Mouse (Mus musculus) midbrain, embryonic 16.5 days (tissue): ENCODE data around the gene Olfr49. TPM values are rescaled to one million over a fixed set of nuclear protein-coding genes. Genes with fewer than 3 reads are reported as not detected.

Experiments
- ATAC-seq: fragments of 200-750 bp; cut with Nextera tagmentation; 2 replicates; pipeline ENCODE4 v1.8.0; 2017; ENCODE audit warnings: moderate TSS enrichment
- H3K27ac ChIP-seq: fragments of 300-500 bp; sonication (generic); 2 replicates; pipeline ENCODE4 v1.5.1; 2014; ENCODE audit warnings: mild to moderate bottlenecking, low read length, mixed read lengths
- H3K27me3 ChIP-seq: fragments of 300-500 bp; sonication (generic); 2 replicates; pipeline ENCODE4 v1.6.1; 2014; ENCODE audit warnings: low read depth, low read length, mixed read lengths; ENCODE audit not compliant: control insufficient read depth, insufficient read depth
- H3K36me3 ChIP-seq: fragments of 300-500 bp; sonication (generic); 2 replicates; pipeline ENCODE4 v1.6.1; 2014; ENCODE audit warnings: mild to moderate bottlenecking, low read length, moderate library complexity, mixed read lengths; ENCODE audit not compliant: control insufficient read depth, insufficient read depth
- H3K4me1 ChIP-seq: fragments of 300-500 bp; sonication (generic); 2 replicates; pipeline ENCODE4 v1.6.1; 2014; ENCODE audit warnings: mild to moderate bottlenecking, low read length, mixed read lengths; ENCODE audit not compliant: control insufficient read depth, insufficient read depth
- H3K4me2 ChIP-seq: fragments of 300-500 bp; sonication (generic); 2 replicates; pipeline ENCODE4 v1.6.1; 2014; ENCODE audit warnings: mild to moderate bottlenecking, low read length, mixed read lengths
- H3K4me3 ChIP-seq: fragments of 300-500 bp; sonication (generic); 2 replicates; pipeline ENCODE4 v1.5.1; 2014; ENCODE audit warnings: low read depth, mild to moderate bottlenecking, low read length, moderate library complexity, mixed read lengths
- H3K9ac ChIP-seq: fragments of 300-500 bp; sonication (generic); 2 replicates; pipeline ENCODE4 v1.6.1; 2014; ENCODE audit warnings: low read depth, low read length, mixed read lengths
- H3K9me3 ChIP-seq: fragments of 300-500 bp; sonication (generic); replicated peaks from 2 replicates; pipeline ENCODE4 v1.6.1; 2014; ENCODE audit warnings: mild to moderate bottlenecking, low read length, mixed read lengths; ENCODE audit not compliant: control insufficient read depth, poor library complexity, severe bottlenecking
- WGBS: fragments of 180-500 bp; shearing (Covaris S2); extraction: QIAGEN DNeasy Blood & Tissue Kit; methylation state at CpG from one replicate; pipeline ENCODE4 v1.1.7; 2014; 5-methylcytosine and 5-hydroxymethylcytosine counted together
- polyA plus RNA-seq: library from polyadenylated mRNA; unstranded; fragments of >200 nt; fragmentation: Nextera tagmentation; extraction: Ambion mirVana; gene quantifications from 2 replicates; pipeline ENCODE4 v1.2.1, GENCODE M21; 2015

Olfr49 gene
- polyA plus RNA-seq, 1 experiment from 2014 or later: not detected

- no peak for ATAC-seq
- Histone ChIP-seq H3K27ac (no peak overlapping the region), H3K4me1 (no peaks in the 10 kb centered on the region), H3K36me3 (peaks cover 6% of the 10 kb centered on the region), H3K4me3 (no peak overlapping the region), H3K9me3 (no peaks in the 10 kb centered on the region), H3K4me2 (no peak overlapping the region), H3K27me3 (no peaks in the 10 kb centered on the region), H3K9ac (no peak overlapping the region)
- 88% methylated on average over 5 of the region's 5 CpGs for WGBS
Observed at GRCm38 (mm10) chr14:54236881-54237280, 47.9 kb downstream of the Olfr49 start.

DNA sequence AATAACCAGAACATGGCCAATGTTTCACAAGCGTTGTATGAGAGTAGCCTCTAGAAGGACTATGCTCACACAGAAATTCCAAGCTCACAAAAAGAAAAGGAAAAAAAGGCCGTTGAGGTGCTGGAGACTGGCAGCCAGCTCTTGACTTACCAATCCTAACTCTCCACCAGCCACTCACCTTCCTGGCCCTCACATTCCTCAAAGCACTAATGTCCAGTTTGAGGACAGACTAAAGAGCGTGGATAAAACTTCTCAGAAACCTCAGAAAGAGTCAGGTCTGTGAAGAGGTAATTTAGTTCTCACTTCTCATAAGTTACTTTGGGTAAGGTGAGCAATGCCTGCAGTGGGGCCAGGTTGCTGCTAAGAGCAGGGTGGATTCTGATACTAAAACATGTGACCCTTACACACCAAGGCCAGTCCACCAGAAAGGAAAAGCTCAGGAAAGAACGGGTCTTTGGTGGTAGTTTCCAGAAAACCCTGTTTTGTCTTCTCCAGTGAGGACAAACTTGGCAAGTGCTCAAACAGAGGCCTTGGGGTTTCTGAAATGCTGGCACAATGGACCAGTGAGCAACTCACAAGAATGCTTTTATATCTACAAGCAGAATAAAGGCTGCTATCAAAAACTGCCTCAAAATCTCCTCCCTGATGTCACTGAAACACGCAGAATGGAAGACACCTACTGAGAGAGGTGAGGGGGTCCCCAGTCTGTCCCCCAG, 48.8 kb downstream of the Olfr49 start:
- no peak overlapping the region for H3K27ac ChIP-seq
- no peaks in the 10 kb centered on the region for H3K9me3 ChIP-seq
- H3K36me3 ChIP-seq: no peaks in the 10 kb centered on the region
- no peaks in the 10 kb centered on the region for H3K4me1 ChIP-seq
- no peak overlapping the region for H3K4me2 ChIP-seq
- no peak overlapping the region for H3K4me3 ChIP-seq
- no peaks in the 10 kb centered on the region for H3K27me3 ChIP-seq
- 84% methylated on average over 5 of the region's 5 CpGs for WGBS
- H3K9ac ChIP-seq: no peak overlapping the region
- ATAC-seq: no peak

GRCm38 (mm10) chr14:54234231-54235040, 50.3 kb downstream of the Olfr49 start:
- no peak for ATAC-seq
- Histone ChIP-seq H3K4me2 (no peak overlapping the region), H3K4me1 (peaks cover 2% of the 10 kb centered on the region), H3K9me3 (no peaks in the 10 kb centered on the region), H3K9ac (no peak overlapping the region), H3K27me3 (no peaks in the 10 kb centered on the region), H3K27ac (no peak overlapping the region), H3K36me3 (no peaks in the 10 kb centered on the region), H3K4me3 (no peak overlapping the region)
- 76% methylated on average over 20 of the region's 20 CpGs for WGBS

DNA sequence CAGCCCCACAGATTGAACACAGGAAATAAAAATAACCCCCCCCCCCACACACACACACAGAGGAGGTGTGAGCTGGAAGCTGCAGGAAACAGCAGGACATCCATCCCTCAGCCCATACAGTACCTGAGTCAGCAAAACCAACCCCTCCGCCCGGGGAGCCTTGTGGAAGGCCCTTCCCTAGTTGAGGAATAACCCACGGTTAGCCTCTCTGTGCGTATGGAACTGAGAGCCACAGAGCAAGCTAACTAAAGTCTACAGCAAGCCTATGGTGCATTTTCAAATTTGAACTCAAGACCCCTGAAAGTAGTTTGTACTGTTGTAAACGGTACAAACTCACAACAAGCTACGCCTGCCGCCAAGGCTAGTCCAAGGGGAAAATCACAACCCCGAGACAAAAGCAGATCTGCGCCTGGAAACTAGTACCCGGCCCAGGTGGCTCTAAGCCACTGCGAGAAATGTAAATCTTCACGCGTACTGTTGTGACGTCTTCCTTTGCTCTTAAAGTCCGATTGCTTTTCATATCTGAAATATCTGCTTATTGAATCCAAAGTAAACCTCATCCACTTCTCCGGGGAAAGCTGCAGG, 51.1 kb downstream of the Olfr49 start:
- peaks cover 10% of the 10 kb centered on the region for H3K4me1 ChIP-seq
- no peak overlapping the region for H3K4me2 ChIP-seq
- H3K9ac ChIP-seq: no peak overlapping the region
- 77% methylated on average over 15 of the region's 16 CpGs for WGBS
- no peaks in the 10 kb centered on the region for H3K36me3 ChIP-seq
- H3K27me3 ChIP-seq: no peaks in the 10 kb centered on the region
- ATAC-seq: no peak
- no peak overlapping the region for H3K4me3 ChIP-seq
- no peak overlapping the region for H3K27ac ChIP-seq
- H3K9me3 ChIP-seq: no peaks in the 10 kb centered on the region

GRCm38 (mm10) chr14:54232811-54233558, 51.8 kb downstream of the Olfr49 start:
- no peak overlapping the region for H3K4me3 ChIP-seq
- no peak for ATAC-seq
- WGBS: 43% methylated on average over 9 of the region's 9 CpGs
- H3K9me3 ChIP-seq: no peaks in the 10 kb centered on the region
- H3K4me1 ChIP-seq: peaks cover 16% of the 10 kb centered on the region
- no peak overlapping the region for H3K4me2 ChIP-seq
- no peak overlapping the region for H3K9ac ChIP-seq
- peak overlapping the region; percentile 31; the same call in 1 of the 2 replicates for H3K27ac ChIP-seq
- H3K27me3 ChIP-seq: no peaks in the 10 kb centered on the region
- H3K36me3 ChIP-seq: no peaks in the 10 kb centered on the region

- Histone ChIP-seq H3K4me1 (peaks cover 16% of the 10 kb centered on the region), H3K4me3 (no peak overlapping the region), H3K36me3 (no peaks in the 10 kb centered on the region), H3K27me3 (no peaks in the 10 kb centered on the region), H3K9ac (no peak overlapping the region), H3K9me3 (no peaks in the 10 kb centered on the region), H3K4me2 (no peak overlapping the region), H3K27ac (no peak overlapping the region)
- 40% methylated on average over 9 of the region's 9 CpGs for WGBS
- ATAC-seq: 0 out of 2 replicates have a peak, but pooled peaks have one; percentile 16
Observed at GRCm38 (mm10) chr14:54232143-54232542, 52.6 kb downstream of the Olfr49 start.

DNA sequence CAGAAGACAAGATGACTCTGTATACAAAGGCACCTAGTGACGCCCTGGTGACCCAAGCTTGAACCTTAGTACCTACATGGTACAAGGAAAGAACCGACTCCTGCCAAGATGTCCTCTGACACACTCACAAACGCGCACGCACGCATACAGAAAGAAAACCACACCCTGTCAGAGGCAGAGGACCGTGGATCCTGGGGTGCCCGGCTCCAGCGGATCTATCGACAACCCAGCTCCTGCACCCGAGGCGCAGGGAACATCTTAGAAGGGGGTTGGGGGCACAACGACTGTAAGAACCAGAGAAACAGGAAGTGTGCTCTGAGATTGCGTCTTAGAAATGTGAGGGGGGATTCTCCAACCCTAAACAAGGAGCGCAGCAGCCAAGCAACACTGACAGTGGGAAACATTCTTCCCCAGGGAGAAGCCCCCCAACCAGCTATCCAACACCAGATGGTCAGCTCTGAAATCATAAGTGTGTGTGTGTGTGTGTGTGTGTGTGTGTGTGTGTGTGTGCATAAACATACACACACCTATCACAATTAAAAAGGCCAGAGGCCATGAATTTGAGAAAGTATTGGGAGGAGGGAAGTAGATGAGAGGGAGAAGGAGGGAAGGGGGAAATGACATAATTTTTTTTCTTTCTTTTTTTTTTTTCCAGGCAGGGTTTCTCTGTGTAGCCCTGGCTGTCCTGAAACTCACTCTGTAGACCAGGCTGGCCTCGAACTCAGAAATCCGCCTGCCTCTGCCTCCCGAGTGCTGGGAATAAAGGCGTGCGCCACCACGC, 53.4 kb downstream of the Olfr49 start:
- ATAC-seq: no peak
- H3K36me3 ChIP-seq: no peaks in the 10 kb centered on the region
- no peak overlapping the region for H3K9ac ChIP-seq
- no peaks in the 10 kb centered on the region for H3K9me3 ChIP-seq
- H3K4me1 ChIP-seq: peaks cover 16% of the 10 kb centered on the region
- no peak overlapping the region for H3K4me3 ChIP-seq
- no peak overlapping the region for H3K27ac ChIP-seq
- H3K27me3 ChIP-seq: no peaks in the 10 kb centered on the region
- WGBS: 87% methylated on average over 21 of the region's 21 CpGs
- no peak overlapping the region for H3K4me2 ChIP-seq

DNA sequence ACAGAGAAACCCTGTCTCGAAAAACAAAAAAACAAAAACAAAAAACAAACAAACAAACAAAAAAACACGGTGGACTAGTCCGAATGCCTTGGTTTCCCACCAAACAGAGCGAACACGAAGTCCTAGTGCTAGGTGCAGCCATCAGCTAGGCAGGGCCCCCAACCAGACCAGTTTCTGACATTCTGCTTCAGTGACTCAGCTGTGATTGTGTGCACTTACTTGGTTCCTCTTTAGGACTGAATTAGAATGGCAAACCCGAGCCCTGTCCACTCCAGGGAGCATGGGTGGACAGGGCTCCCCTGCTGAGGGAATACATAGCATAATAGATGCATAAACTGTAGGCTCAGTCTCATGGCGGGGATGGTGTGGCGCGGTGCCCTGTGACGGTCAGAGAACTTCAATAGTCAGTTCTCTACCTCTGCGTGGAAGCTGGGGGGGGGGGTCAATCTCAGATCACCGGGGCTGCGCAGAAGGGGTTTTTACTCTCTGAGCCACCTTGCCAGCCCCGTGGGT, 54.0 kb downstream of the Olfr49 start:
- no peak for ATAC-seq
- 81% methylated on average over 14 of the region's 14 CpGs for WGBS
- Histone ChIP-seq H3K4me2 (no peak overlapping the region), H3K27ac (no peak overlapping the region), H3K9me3 (no peaks in the 10 kb centered on the region), H3K4me3 (no peak overlapping the region), H3K4me1 (peaks cover 16% of the 10 kb centered on the region), H3K27me3 (no peaks in the 10 kb centered on the region), H3K36me3 (no peaks in the 10 kb centered on the region), H3K9ac (no peak overlapping the region)
